Mouse (Mus musculus): ENCODE data around the gene Sema3f. TPM values are rescaled to one million over a fixed set of nuclear protein-coding genes. Genes with fewer than 3 reads are reported as not detected.
A peak's percentile ranks its signal among the peaks of the same experiment; 100 is the strongest.

Sema3f gene
- polyA plus RNA-seq, 1 experiment, result 9.9 TPM

GRCm38 (mm10) chr9:107715632-107716031, 5.4 kb upstream of the Sema3f start:
- H3K36me3 ChIP-seq (ENCODE audit: control insufficient read depth, insufficient read depth, low read length), result no peaks in the 10 kb centered on the region
- H3K27me3 ChIP-seq (ENCODE audit: control insufficient read depth, insufficient read depth, low read length), result no peaks in the 10 kb centered on the region
- TF ChIP-seq POLR2A (IDR thresholded peaks at IDR 0.05; ENCODE audit: control insufficient read depth, low read depth, low read length) (no peak), CTCF (IDR thresholded peaks at IDR 0.05; ENCODE audit: control insufficient read depth, insufficient read depth, insufficient replicate concordance, low read depth, low read length) (no peak)
- peak overlapping the region; percentile 84 for H3K4me3 ChIP-seq (ENCODE audit: control insufficient read depth, low read depth, low read length)
- H3K27ac ChIP-seq (ENCODE audit: control insufficient read depth, insufficient read depth, low read depth, low read length), result no peak overlapping the region
- H3K4me1 ChIP-seq (ENCODE audit: control insufficient read depth, insufficient read depth, low read length), result peaks cover 7% of the 10 kb centered on the region

- no peak for TF ChIP-seq POLR2A (IDR thresholded peaks at IDR 0.05; ENCODE audit: control insufficient read depth, low read depth, low read length)
- TF ChIP-seq CTCF (IDR thresholded peaks at IDR 0.05; ENCODE audit: control insufficient read depth, insufficient read depth, insufficient replicate concordance, low read depth, low read length), result no peak
- H3K4me1 ChIP-seq (ENCODE audit: control insufficient read depth, insufficient read depth, low read length), result peaks cover 15% of the 10 kb centered on the region
Measured at GRCm38 (mm10) chr9:107714221-107714952, 4.1 kb upstream of the Sema3f start.

GRCm38 (mm10) chr9:107709096-107709696, 1.1 kb downstream of the Sema3f start:
- no peak overlapping the region for H3K27ac ChIP-seq (ENCODE audit: control insufficient read depth, insufficient read depth, low read depth, low read length)
- H3K36me3 ChIP-seq (ENCODE audit: control insufficient read depth, insufficient read depth, low read length), result no peaks in the 10 kb centered on the region
- H3K4me1 ChIP-seq (ENCODE audit: control insufficient read depth, insufficient read depth, low read length), result peaks cover 24% of the 10 kb centered on the region
- TF ChIP-seq CTCF (IDR thresholded peaks at IDR 0.05; ENCODE audit: control insufficient read depth, insufficient read depth, insufficient replicate concordance, low read depth, low read length) (no peak), POLR2A (IDR thresholded peaks at IDR 0.05; ENCODE audit: control insufficient read depth, low read depth, low read length) (no peak)
- peak overlapping the region; percentile 71 for H3K4me3 ChIP-seq (ENCODE audit: control insufficient read depth, low read depth, low read length)
- no peaks in the 10 kb centered on the region for H3K27me3 ChIP-seq (ENCODE audit: control insufficient read depth, insufficient read depth, low read length)

More at GRCm38 (mm10) chr9:107714221-107714952, 4.1 kb upstream of the Sema3f start:
- peak overlapping the region; percentile 64 for H3K4me3 ChIP-seq (ENCODE audit: control insufficient read depth, low read depth, low read length)
- no peak overlapping the region for H3K27ac ChIP-seq (ENCODE audit: control insufficient read depth, insufficient read depth, low read depth, low read length)
- no peaks in the 10 kb centered on the region for H3K27me3 ChIP-seq (ENCODE audit: control insufficient read depth, insufficient read depth, low read length)
- H3K36me3 ChIP-seq (ENCODE audit: control insufficient read depth, insufficient read depth, low read length), result no peaks in the 10 kb centered on the region

- Histone ChIP-seq H3K36me3 (ENCODE audit: control insufficient read depth, insufficient read depth, low read length) (no peaks in the 10 kb centered on the region), H3K4me1 (ENCODE audit: control insufficient read depth, insufficient read depth, low read length) (peaks cover 24% of the 10 kb centered on the region), H3K4me3 (ENCODE audit: control insufficient read depth, low read depth, low read length) (peak overlapping the region; percentile 71), H3K27ac (ENCODE audit: control insufficient read depth, insufficient read depth, low read depth, low read length) (no peak overlapping the region), H3K27me3 (ENCODE audit: control insufficient read depth, insufficient read depth, low read length) (no peaks in the 10 kb centered on the region)
- no peak for TF ChIP-seq POLR2A (IDR thresholded peaks at IDR 0.05; ENCODE audit: control insufficient read depth, low read depth, low read length)
- no peak for TF ChIP-seq CTCF (IDR thresholded peaks at IDR 0.05; ENCODE audit: control insufficient read depth, insufficient read depth, insufficient replicate concordance, low read depth, low read length)
Measured at GRCm38 (mm10) chr9:107708439-107709095, 1.7 kb downstream of the Sema3f start.

- Histone ChIP-seq H3K27me3 (ENCODE audit: control insufficient read depth, insufficient read depth, low read length) (no peaks in the 10 kb centered on the region), H3K4me3 (ENCODE audit: control insufficient read depth, low read depth, low read length) (no peak overlapping the region), H3K4me1 (ENCODE audit: control insufficient read depth, insufficient read depth, low read length) (peaks cover 24% of the 10 kb centered on the region), H3K27ac (ENCODE audit: control insufficient read depth, insufficient read depth, low read depth, low read length) (no peak overlapping the region), H3K36me3 (ENCODE audit: control insufficient read depth, insufficient read depth, low read length) (no peaks in the 10 kb centered on the region)
- no peak for TF ChIP-seq CTCF (IDR thresholded peaks at IDR 0.05; ENCODE audit: control insufficient read depth, insufficient read depth, insufficient replicate concordance, low read depth, low read length)
- no peak for TF ChIP-seq POLR2A (IDR thresholded peaks at IDR 0.05; ENCODE audit: control insufficient read depth, low read depth, low read length)
Measured at GRCm38 (mm10) chr9:107707701-107708438, 2.4 kb downstream of the Sema3f start.

- no peak overlapping the region for H3K27ac ChIP-seq (ENCODE audit: control insufficient read depth, insufficient read depth, low read depth, low read length)
- H3K36me3 ChIP-seq (ENCODE audit: control insufficient read depth, insufficient read depth, low read length), result no peaks in the 10 kb centered on the region
- TF ChIP-seq POLR2A (IDR thresholded peaks at IDR 0.05; ENCODE audit: control insufficient read depth, low read depth, low read length), result no peak
- TF ChIP-seq CTCF (IDR thresholded peaks at IDR 0.05; ENCODE audit: control insufficient read depth, insufficient read depth, insufficient replicate concordance, low read depth, low read length), result no peak
- no peaks in the 10 kb centered on the region for H3K27me3 ChIP-seq (ENCODE audit: control insufficient read depth, insufficient read depth, low read length)
- no peak overlapping the region for H3K4me3 ChIP-seq (ENCODE audit: control insufficient read depth, low read depth, low read length)
- peaks cover 24% of the 10 kb centered on the region for H3K4me1 ChIP-seq (ENCODE audit: control insufficient read depth, insufficient read depth, low read length)
Measured at GRCm38 (mm10) chr9:107706781-107707211, 3.5 kb downstream of the Sema3f start.
